Mouse (Mus musculus) midbrain, embryonic 12.5 days (tissue): ENCODE measurements around the gene Nfu1. TPM values are rescaled to one million over a fixed set of nuclear protein-coding genes. Genes with fewer than 3 reads are reported as not detected.
"Not testable (repeated sequence)": the region's sequence is repeated elsewhere in the genome, so short reads cannot be mapped to it uniquely, and the experiment has no call there.

Experiments
- ATAC-seq: fragments of 200-750 bp; cut with Nextera tagmentation; 2 replicates; pipeline ENCODE4 v1.8.0; 2017; ENCODE audit warnings: low read depth, moderate TSS enrichment, moderate library complexity; ENCODE audit not compliant: low FRiP score
- H3K27ac ChIP-seq: fragments of 300-500 bp; sonication (generic); replicated peaks from 2 replicates; pipeline ENCODE4 v1.5.1; 2016; ENCODE audit warnings: mild to moderate bottlenecking
- H3K27me3 ChIP-seq: fragments of 300-500 bp; sonication (generic); 2 replicates; pipeline ENCODE4 v1.6.1; 2016; ENCODE audit warnings: mild to moderate bottlenecking
- H3K36me3 ChIP-seq: fragments of 300-500 bp; sonication (generic); 2 replicates; pipeline ENCODE4 v1.6.1; 2016
- H3K4me1 ChIP-seq: fragments of 300-500 bp; sonication (generic); 2 replicates; pipeline ENCODE4 v1.6.1; 2016
- H3K4me2 ChIP-seq: fragments of 300-500 bp; sonication (generic); replicated peaks from 2 replicates; pipeline ENCODE4 v1.6.1; 2016; ENCODE audit warnings: mild to moderate bottlenecking, moderate library complexity
- H3K4me3 ChIP-seq: fragments of 300-500 bp; sonication (generic); 2 replicates; pipeline ENCODE4 v1.5.1; 2016; ENCODE audit warnings: mild to moderate bottlenecking
- H3K9ac ChIP-seq: fragments of 300-500 bp; sonication (generic); replicated peaks from 2 replicates; pipeline ENCODE4 v1.6.1; 2016; ENCODE audit warnings: mild to moderate bottlenecking, moderate library complexity
- H3K9me3 ChIP-seq: fragments of 300-500 bp; sonication (generic); 2 replicates; pipeline ENCODE4 v1.6.1; 2016; ENCODE audit warnings: mild to moderate bottlenecking
- WGBS: fragments of 180-500 bp; shearing (Covaris S2); methylation state at CpG from one replicate; pipeline ENCODE4 v1.1.7; 2016; 5-methylcytosine and 5-hydroxymethylcytosine counted together
- polyA plus RNA-seq: library from polyadenylated mRNA; unstranded; fragments of >200 nt; fragmentation: Nextera tagmentation; extraction: Ambion mirVana; gene quantifications from 2 replicates; pipeline ENCODE4 v1.2.1, GENCODE M21; 2016

Nfu1 gene
- polyA plus RNA-seq, 1 experiment from 2014 or later, result 90.9 TPM

DNA sequence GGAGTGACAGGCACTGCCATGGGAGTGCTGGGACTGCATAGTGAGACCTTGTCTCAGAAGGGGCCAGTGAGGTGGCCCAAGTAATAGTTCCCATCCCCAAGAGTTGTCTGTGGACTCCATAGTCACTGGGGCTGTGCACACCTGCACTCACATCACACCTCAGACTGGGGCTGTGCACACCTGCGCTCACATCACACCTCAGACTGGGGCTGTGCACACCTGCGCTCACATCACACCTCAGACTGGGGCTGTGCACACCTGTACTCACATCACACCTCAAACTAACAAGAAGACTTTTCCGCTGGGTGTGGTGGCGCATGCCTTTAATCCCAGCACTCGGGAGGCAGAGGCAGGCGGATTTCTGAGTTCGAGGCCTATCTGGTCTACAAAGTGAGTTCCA is 39.7 kb downstream of the Nfu1 start:
- H3K4me2 ChIP-seq, H3K4me3 ChIP-seq, ATAC-seq, H3K27me3 ChIP-seq, H3K9me3 ChIP-seq, H3K4me1 ChIP-seq, H3K9ac ChIP-seq, H3K27ac ChIP-seq: not testable (repeated sequence)
- 96% methylated on average over 7 of the region's 7 CpGs for WGBS
- peaks cover 23% of the 10 kb centered on the region for H3K36me3 ChIP-seq

DNA sequence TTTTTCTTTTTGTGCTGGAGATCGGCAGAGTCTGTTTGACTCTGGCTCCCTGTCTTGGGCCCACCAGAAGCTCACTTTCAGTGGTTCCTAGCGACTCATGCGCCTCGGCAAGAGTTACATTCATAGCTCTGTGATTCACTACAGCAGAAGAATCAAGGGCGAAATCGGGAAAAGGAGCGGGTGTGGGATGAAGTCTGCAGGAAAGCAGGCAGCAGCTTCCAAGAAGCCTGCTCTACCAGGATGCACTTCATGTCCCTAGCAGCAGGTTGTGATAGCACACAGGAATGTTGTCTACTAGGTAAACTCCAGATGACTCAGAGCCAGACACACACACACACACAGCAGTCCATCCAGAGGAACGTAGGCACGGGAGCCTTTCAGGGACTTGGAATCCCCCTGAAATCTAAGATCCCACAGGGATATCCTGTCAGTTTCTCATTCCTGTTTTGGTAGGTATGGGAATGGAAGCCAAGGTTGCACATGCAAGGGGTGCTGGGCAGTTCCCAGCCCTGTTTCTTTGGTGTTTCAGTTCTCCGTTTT is 42.9 kb downstream of the Nfu1 start:
- H3K4me1 ChIP-seq, result no peaks in the 10 kb centered on the region
- H3K9me3 ChIP-seq, result no peaks in the 10 kb centered on the region
- no peak overlapping the region for H3K27ac ChIP-seq
- peaks cover 49% of the 10 kb centered on the region for H3K36me3 ChIP-seq
- 94% methylated on average over 10 of the region's 10 CpGs for WGBS
- H3K27me3 ChIP-seq, result no peaks in the 10 kb centered on the region
- no peak overlapping the region for H3K4me2 ChIP-seq
- no peak for ATAC-seq
- no peak overlapping the region for H3K4me3 ChIP-seq
- no peak overlapping the region for H3K9ac ChIP-seq

DNA sequence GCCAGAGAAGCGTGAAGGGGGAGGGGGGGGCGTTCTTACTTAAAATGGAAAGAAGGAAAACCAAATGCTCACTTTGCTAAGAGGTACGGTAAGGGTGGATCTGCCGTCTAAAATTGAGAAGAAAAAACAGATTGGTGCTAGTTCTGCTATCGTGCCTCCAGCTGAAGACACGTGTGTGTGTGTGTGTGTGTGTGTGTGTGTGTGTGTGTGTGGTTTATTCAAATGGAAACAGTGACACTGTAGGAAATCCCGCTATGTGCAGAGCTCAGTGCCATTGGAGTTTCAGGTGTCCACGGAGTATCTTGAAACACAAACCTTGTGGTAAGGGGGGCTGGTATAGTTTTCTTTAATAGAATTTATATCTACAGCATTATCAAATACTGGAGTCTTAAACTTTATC is 45.2 kb downstream of the Nfu1 start:
- no peak overlapping the region for H3K4me3 ChIP-seq
- WGBS, result 92% methylated on average over 8 of the region's 8 CpGs
- H3K36me3 ChIP-seq, result peaks cover 67% of the 10 kb centered on the region
- no peaks in the 10 kb centered on the region for H3K27me3 ChIP-seq
- ATAC-seq, result no peak
- H3K27ac ChIP-seq, result no peak overlapping the region
- H3K9me3 ChIP-seq, result no peaks in the 10 kb centered on the region
- H3K4me2 ChIP-seq, result no peak overlapping the region
- no peaks in the 10 kb centered on the region for H3K4me1 ChIP-seq
- H3K9ac ChIP-seq, result no peak overlapping the region

DNA sequence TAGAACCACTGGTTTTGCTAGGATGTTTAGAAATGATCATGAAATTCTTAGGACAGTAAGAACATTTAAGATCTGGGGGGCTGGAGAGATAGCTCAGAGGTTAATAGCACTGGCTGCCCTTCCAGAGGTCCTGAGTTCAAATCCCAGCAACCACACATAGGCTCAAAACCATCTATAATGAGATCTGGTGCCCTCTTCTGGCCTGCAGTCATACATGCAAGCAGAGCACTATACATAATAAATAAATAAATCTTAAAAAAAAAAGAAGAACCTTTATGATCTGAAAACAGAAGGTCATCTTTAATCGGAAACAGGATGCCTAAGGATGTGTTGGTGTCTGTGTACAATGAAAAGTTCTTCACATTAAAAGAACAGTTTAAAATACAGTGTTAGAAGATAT is 50.7 kb downstream of the Nfu1 start:
- no peak overlapping the region for H3K4me3 ChIP-seq
- H3K9ac ChIP-seq, result no peak overlapping the region
- no peaks in the 10 kb centered on the region for H3K4me1 ChIP-seq
- no peak for ATAC-seq
- H3K27ac ChIP-seq, result no peak overlapping the region
- H3K27me3 ChIP-seq, result no peaks in the 10 kb centered on the region
- H3K36me3 ChIP-seq, result peaks cover 61% of the 10 kb centered on the region
- no peaks in the 10 kb centered on the region for H3K9me3 ChIP-seq
- WGBS, result 94% methylated on average over 1 of the region's 1 CpGs
- H3K4me2 ChIP-seq, result no peak overlapping the region

DNA sequence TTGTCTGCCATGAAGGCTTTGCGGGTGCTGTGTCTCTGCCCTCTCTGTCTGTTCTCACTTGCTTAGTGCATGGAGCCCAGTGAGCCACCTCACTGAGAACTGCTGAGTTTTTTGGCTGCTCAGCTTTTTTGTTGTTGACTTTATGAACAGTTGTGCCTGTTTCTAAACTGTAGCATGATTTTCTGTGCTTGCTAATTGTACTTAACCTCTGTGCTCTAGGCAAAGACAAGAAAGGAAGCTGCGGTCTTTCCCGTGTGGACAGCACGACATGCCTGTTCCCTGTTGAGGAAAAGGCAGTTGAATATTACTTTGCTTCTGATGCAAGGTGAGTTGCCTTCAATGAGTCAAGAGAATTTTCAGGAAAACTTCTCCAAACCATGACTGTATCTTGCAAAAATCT is 54.5 kb downstream of the Nfu1 start:
- ATAC-seq, result no peak
- Histone ChIP-seq H3K27ac (no peak overlapping the region), H3K4me3 (no peak overlapping the region), H3K36me3 (peaks cover 60% of the 10 kb centered on the region), H3K9me3 (no peaks in the 10 kb centered on the region), H3K4me2 (no peak overlapping the region), H3K4me1 (no peaks in the 10 kb centered on the region), H3K9ac (no peak overlapping the region), H3K27me3 (no peaks in the 10 kb centered on the region)
- WGBS, result 90% methylated on average over 4 of the region's 4 CpGs

DNA sequence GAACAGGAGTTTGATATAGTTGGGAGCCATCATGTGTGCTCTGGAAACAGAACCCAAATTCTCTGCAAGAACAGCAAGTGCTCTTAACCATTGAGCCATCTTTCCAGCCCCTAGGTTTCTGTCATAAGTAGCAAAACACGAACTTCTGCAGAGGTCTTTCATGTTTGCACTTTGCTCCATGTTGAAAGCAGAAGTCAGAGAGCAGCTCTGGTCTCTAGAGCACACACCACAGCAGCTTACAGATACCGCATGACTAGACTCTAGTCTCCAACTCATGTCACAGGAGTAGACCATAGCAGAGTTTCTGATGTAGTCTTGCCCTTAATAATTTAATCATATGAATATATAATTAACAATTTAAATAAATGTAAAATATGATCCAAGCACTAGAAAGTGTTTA is 59.2 kb downstream of the Nfu1 start:
- Histone ChIP-seq H3K9me3 (no peaks in the 10 kb centered on the region), H3K27ac (no peak overlapping the region), H3K9ac (no peak overlapping the region), H3K27me3 (no peaks in the 10 kb centered on the region), H3K4me1 (no peaks in the 10 kb centered on the region), H3K4me3 (no peak overlapping the region), H3K36me3 (peaks cover 72% of the 10 kb centered on the region), H3K4me2 (no peak overlapping the region)
- no peak for ATAC-seq
- 82% methylated on average over 2 of the region's 2 CpGs for WGBS

DNA sequence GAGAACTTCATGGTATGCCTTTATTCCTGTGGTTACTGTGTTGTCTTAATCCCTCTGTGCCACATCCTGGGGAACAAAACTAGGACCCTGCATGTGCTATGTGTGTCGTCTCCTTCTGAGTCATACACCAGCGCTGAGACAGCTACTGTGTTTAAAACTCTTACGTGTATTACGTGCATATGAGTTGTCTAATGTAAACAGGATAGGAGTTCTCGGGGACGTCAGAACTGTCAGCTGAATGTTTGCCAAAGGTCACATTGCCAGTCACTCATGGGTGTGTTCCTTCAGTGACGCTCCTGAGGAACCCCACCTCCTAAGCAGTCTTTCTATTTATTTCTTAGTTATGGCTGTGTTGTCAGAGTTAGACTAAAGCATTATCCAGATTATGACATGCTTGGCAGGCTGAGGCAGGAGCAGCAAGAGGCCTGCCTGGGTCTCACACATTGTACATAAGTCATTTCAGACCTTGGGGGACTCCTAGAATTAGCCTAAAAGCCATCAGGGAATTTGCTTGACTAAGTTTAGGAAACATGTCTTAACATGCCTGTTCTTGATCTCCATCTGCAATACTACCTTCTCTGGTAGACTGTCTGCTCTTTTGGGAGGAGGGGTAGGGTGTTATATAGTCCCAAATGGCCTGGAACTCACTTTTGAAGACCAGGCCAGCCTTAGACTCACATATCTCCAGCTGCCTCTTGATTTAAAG is 60.3 kb downstream of the Nfu1 start:
- H3K27ac ChIP-seq, result no peak overlapping the region
- no peak overlapping the region for H3K4me2 ChIP-seq
- peaks cover 71% of the 10 kb centered on the region for H3K36me3 ChIP-seq
- no peaks in the 10 kb centered on the region for H3K9me3 ChIP-seq
- H3K27me3 ChIP-seq, result no peaks in the 10 kb centered on the region
- ATAC-seq, result no peak
- H3K9ac ChIP-seq, result no peak overlapping the region
- H3K4me3 ChIP-seq, result no peak overlapping the region
- WGBS, result 88% methylated on average over 7 of the region's 7 CpGs
- no peaks in the 10 kb centered on the region for H3K4me1 ChIP-seq

DNA sequence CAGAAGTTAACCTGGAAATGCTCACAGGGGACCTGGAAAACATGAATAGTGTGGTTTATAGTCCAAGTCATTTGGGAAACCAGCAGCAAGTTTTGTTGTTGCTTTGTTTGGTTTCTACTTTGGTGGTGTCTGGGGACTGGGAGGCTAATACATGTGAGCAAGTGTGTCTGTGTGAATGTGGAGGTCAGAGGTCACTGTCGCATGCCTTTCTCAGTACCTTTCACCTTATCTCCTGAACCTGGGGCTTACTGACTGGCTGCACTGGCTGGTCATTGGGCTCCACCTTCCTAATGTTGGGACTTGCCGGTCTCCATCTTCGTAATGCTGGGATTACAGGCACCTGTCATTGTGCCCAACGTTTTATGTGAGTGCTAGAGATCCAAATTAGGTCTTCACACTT is 61.6 kb downstream of the Nfu1 start:
- WGBS, result 92% methylated on average over 4 of the region's 4 CpGs
- no peak for ATAC-seq
- Histone ChIP-seq H3K27me3 (no peaks in the 10 kb centered on the region), H3K36me3 (peaks cover 61% of the 10 kb centered on the region), H3K4me1 (no peaks in the 10 kb centered on the region), H3K4me3 (no peak overlapping the region), H3K4me2 (no peak overlapping the region), H3K9me3 (no peaks in the 10 kb centered on the region), H3K9ac (no peak overlapping the region), H3K27ac (no peak overlapping the region)

DNA sequence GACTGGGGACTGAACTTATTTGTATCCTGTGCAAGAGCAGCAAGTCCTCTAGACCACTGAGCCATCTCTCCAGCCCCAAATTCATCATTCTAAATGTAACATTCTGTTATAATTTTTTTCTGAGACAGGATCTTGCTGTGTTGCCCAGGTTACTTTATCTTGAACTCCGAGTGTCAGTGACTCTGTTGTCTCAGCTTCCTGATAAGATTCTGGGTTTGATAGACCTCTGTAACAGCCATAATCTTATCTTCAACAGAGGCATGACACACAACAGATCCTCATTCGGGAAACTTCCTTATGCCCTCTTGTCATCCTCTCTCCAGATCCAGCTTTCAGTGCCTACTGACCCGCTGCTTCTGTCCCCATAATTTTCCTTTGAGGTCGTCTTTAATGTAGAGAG is 63.7 kb downstream of the Nfu1 start:
- H3K36me3 ChIP-seq, result peaks cover 52% of the 10 kb centered on the region
- 85% methylated on average over 4 of the region's 4 CpGs for WGBS

DNA sequence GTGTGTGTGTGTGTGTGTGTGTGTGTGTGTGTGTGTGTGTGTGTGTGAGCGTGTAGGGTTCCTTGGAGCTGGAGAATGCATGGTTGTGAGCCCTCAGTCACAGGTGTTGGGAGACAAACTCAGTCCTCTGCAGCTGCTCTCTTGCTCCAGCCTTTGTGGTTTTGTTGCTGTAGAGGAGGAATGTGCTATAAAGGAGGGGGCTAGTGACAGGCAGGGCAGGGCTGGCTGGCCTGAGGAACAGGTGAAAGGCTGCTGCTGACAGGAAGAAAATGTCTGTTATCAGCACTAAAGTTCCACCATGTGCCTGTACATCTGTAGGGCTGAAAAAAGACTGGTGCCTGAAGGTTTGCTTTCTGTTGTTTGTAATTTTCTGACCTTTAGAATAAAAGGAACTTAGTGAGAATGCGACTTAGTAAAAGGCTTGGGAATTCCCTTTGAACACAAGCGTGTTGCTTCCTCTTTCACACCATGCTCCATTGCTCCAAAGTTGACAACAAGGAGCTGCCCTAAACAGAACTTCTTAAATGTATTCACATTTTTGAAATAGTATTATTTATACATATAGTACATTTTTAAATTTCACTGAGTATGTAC is 66.2 kb downstream of the Nfu1 start:
- 77% methylated on average over 3 of the region's 3 CpGs for WGBS
- ATAC-seq, result no peak
- Histone ChIP-seq H3K4me2 (no peak overlapping the region), H3K4me3 (no peak overlapping the region), H3K27me3 (no peaks in the 10 kb centered on the region), H3K9me3 (no peaks in the 10 kb centered on the region), H3K36me3 (peaks cover 44% of the 10 kb centered on the region), H3K27ac (no peak overlapping the region), H3K9ac (no peak overlapping the region), H3K4me1 (no peaks in the 10 kb centered on the region)

More for the DNA sequence above, 63.7 kb downstream of the Nfu1 start:
- H3K9me3 ChIP-seq, result no peaks in the 10 kb centered on the region
- H3K9ac ChIP-seq, result no peak overlapping the region
- no peaks in the 10 kb centered on the region for H3K4me1 ChIP-seq
- no peak overlapping the region for H3K4me2 ChIP-seq
- H3K4me3 ChIP-seq, result no peak overlapping the region
- H3K27ac ChIP-seq, result no peak overlapping the region
- no peak for ATAC-seq
- no peaks in the 10 kb centered on the region for H3K27me3 ChIP-seq
